Mouse (Mus musculus) thymus, postnatal 4 days (tissue): ENCODE measurements around the gene Cyp19a1.

Experiments used
- DNase-seq: peaks from one replicate; pipeline ENCODE4 v3.0.0; 2021

The Cyp19a1 gene

DNA sequence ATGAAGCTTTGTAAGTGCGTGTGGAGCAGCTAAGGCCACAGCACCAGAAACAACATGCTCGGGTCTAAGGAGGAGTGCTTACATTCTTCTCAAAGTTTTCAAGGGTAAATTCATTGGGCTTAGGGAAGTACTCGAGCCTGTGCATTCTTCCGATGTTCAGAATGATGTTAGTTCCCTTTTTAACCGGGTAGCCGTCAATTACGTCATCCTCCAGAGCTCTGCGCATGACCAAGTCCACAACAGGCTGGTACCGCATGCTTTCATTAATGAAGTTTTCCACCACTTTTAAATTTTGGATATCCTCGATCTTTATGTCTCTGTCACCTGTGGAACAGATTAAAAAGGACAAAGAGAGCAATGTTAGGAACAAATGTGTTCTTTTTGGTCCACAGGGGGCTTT, 99.5 kb downstream of the Cyp19a1 start:
- DNase-seq = no peak

- no peak for DNase-seq
Observed at GRCm38 (mm10) chr9:54163117-54163516, 104.8 kb downstream of the Cyp19a1 start.

GRCm38 (mm10) chr9:54153679-54154078, 114.2 kb downstream of the Cyp19a1 start:
- no peak for DNase-seq

DNA sequence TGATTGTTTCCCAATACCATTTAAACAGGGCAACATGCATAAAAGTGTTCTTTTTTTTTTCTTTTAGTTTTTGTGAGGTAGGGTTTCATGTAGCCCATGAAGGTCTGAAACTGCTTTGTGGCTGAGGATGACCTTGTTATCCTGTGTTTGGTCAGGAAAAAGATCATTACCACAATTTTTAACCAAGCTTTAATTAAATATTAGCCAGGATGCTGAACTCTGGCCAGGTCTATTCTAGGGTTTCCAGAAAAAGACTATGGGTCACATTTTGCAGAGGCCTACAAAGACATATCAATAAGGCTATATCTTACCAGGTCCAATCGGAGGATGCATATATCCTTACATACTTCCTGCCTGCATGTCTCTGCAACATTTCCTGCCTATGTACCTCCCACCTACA, 128.7 kb downstream of the Cyp19a1 start:
- no peak for DNase-seq
